Mouse (Mus musculus) G1E (cell line): ENCODE data around the gene Casp7.

Experiments used
- CTCF ChIP-seq: IDR thresholded peaks from 2 replicates; pipeline ENCODE4 v1.5.1; 2012; ENCODE audit warnings: low read depth, low read length, inconsistent platforms, mixed read lengths
- GATA1 ChIP-seq: IDR thresholded peaks from 2 replicates; pipeline ENCODE4 v1.6.1; 2012; ENCODE audit warnings: borderline replicate concordance, low read length, inconsistent platforms, mixed read lengths
- POLR2AphosphoS5 ChIP-seq: IDR thresholded peaks from 2 replicates; pipeline ENCODE4 v1.6.1; 2012; ENCODE audit warnings: low read depth, low read length, inconsistent platforms; ENCODE audit not compliant: insufficient replicate concordance
- TAL1 ChIP-seq: conservative IDR thresholded peaks from 2 replicates; pipeline ENCODE4 v1.6.1; 2012; ENCODE audit warnings: low read depth, low read length, inconsistent platforms, mixed read lengths

- TF ChIP-seq CTCF (no peak), GATA1 (no peak), TAL1 (no peak), POLR2AphosphoS5 (no peak)
Measured at GRCm38 (mm10) chr19:56436380-56436779, 39.5 kb downstream of the Casp7 start.
